Mouse (Mus musculus): ENCODE measurements around the gene Mical2. TPM values are rescaled to one million over a fixed set of nuclear protein-coding genes. Genes with fewer than 3 reads are reported as not detected.

Mical2 gene
- total RNA-seq, 2 experiments from 2014 or later, result 645 to 717 TPM

- no peak for DNase-seq (ENCODE audit: extremely low spot score in 1 of 2, low spot score in 1 of 2)
Observed at GRCm38 (mm10) chr7:112389611-112390251, 164.1 kb downstream of the Mical2 start.

GRCm38 (mm10) chr7:112390252-112390936 lies 164.7 kb downstream of the Mical2 start:
- DNase-seq (ENCODE audit: extremely low spot score in 1 of 2, low spot score in 1 of 2), result no peak

- no peak for DNase-seq (ENCODE audit: extremely low spot score in 1 of 2, low spot score in 1 of 2)
Observed at GRCm38 (mm10) chr7:112390937-112391605, 165.4 kb downstream of the Mical2 start.

- no peak for DNase-seq (ENCODE audit: extremely low spot score in 1 of 2, low spot score in 1 of 2)
Observed at GRCm38 (mm10) chr7:112397786-112398185, 172.1 kb downstream of the Mical2 start.

GRCm38 (mm10) chr7:112399425-112400170 lies 173.9 kb downstream of the Mical2 start:
- no peak for DNase-seq (ENCODE audit: extremely low spot score in 1 of 2, low spot score in 1 of 2)

GRCm38 (mm10) chr7:112400175-112400574 lies 174.5 kb downstream of the Mical2 start:
- DNase-seq (ENCODE audit: extremely low spot score in 1 of 2, low spot score in 1 of 2), result peak; percentile 53 to 77

GRCm38 (mm10) chr7:112405061-112405460 lies 179.4 kb downstream of the Mical2 start:
- no peak for DNase-seq (ENCODE audit: extremely low spot score in 1 of 2, low spot score in 1 of 2)

- no peak for DNase-seq (ENCODE audit: extremely low spot score in 1 of 2, low spot score in 1 of 2)
Observed at GRCm38 (mm10) chr7:112405578-112405977, 179.9 kb downstream of the Mical2 start.

GRCm38 (mm10) chr7:112407597-112407996 lies 181.9 kb downstream of the Mical2 start:
- DNase-seq (ENCODE audit: extremely low spot score in 1 of 2, low spot score in 1 of 2), result peak in 1 of 2 experiments; percentile 43

GRCm38 (mm10) chr7:112409991-112410390 lies 184.3 kb downstream of the Mical2 start:
- DNase-seq (ENCODE audit: extremely low spot score in 1 of 2, low spot score in 1 of 2), result no peak

GRCm38 (mm10) chr7:112413286-112413685 lies 187.6 kb downstream of the Mical2 start:
- no peak for DNase-seq (ENCODE audit: extremely low spot score in 1 of 2, low spot score in 1 of 2)

GRCm38 (mm10) chr7:112416058-112416526 lies 190.4 kb downstream of the Mical2 start:
- DNase-seq (ENCODE audit: extremely low spot score in 1 of 2, low spot score in 1 of 2), result no peak

GRCm38 (mm10) chr7:112416730-112417513 lies 191.3 kb downstream of the Mical2 start:
- no peak for DNase-seq (ENCODE audit: extremely low spot score in 1 of 2, low spot score in 1 of 2)

GRCm38 (mm10) chr7:112417598-112417997 lies 191.9 kb downstream of the Mical2 start:
- no peak for DNase-seq (ENCODE audit: extremely low spot score in 1 of 2, low spot score in 1 of 2)

- no peak for DNase-seq (ENCODE audit: extremely low spot score in 1 of 2, low spot score in 1 of 2)
Observed at GRCm38 (mm10) chr7:112423438-112423837, 197.8 kb downstream of the Mical2 start.

- no peak for DNase-seq (ENCODE audit: extremely low spot score in 1 of 2, low spot score in 1 of 2)
Observed at GRCm38 (mm10) chr7:112426811-112427210, 201.2 kb downstream of the Mical2 start.

GRCm38 (mm10) chr7:112427357-112428157 lies 201.9 kb downstream of the Mical2 start, which contains the start of gene Parva:
TSS of gene Parva (plus strand) at chr7:112427505.
- peak; percentile 38 to 46 for DNase-seq (ENCODE audit: extremely low spot score in 1 of 2, low spot score in 1 of 2)

GRCm38 (mm10) chr7:112428158-112428535 lies 202.5 kb downstream of the Mical2 start:
- peak in 1 of 2 experiments; percentile 55 for DNase-seq (ENCODE audit: extremely low spot score in 1 of 2, low spot score in 1 of 2)

- no peak for DNase-seq (ENCODE audit: extremely low spot score in 1 of 2, low spot score in 1 of 2)
Observed at GRCm38 (mm10) chr7:112439846-112440245, 214.2 kb downstream of the Mical2 start.

Data from layer of hippocampus, postnatal 25 days (tissue).